Mouse (Mus musculus): ENCODE results near the gene Kcnh1. TPM values are rescaled to one million over a fixed set of nuclear protein-coding genes. Genes with fewer than 3 reads are reported as not detected.

The Kcnh1 gene
- polyA plus RNA-seq, 1 experiment from 2014 or later: 0.50 TPM

DNA sequence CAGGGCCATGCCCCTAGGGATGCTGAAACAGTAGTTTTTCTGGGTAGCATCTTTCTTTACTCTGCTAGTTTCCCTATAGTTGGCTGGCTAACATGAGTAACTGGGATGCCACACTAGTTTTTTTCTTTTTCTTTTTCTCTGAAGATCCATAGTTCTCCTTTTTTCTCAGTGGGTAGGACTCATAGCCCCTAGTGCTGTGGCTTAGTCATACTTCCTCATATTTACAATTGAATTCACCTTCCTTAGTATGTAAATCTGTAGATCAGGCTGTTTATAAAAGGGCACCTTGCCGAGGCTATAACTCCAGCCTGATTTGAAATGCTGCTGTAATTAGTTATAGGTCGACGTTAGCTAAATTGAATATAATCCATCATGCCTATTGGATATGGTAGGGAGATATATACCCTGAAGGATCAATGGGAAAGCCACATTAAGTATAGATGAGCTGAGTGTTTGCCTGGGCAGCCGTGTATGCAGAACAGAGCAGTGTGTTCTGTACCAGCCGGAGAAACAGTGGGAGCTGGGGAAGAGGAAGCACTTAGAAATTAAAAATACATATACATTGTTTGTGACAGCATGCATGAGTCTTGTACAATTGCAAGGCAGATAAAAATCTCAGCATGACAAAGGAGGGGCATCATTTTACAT, 107.0 kb downstream of the Kcnh1 start:
- Histone ChIP-seq H3K4me1 (replicated peaks) (0 out of 2 replicates have a peak, but pooled peaks cover 4% of the 10 kb centered on the region), H3K27ac (ENCODE audit: poor library complexity, severe bottlenecking) (no peak overlapping the region), H3K27me3 (replicated peaks) (no peaks in the 10 kb centered on the region), H3K4me2 (no peak overlapping the region), H3K4me3 (no peak overlapping the region), H3K9me3 (replicated peaks) (no peaks in the 10 kb centered on the region), H3K36me3 (no peaks in the 10 kb centered on the region), H3K9ac (no peak overlapping the region)
- 75% methylated on average over 5 of the region's 5 CpGs for WGBS
- ATAC-seq (ENCODE audit: insufficient number of reproducible peaks, low FRiP score): no peak

DNA sequence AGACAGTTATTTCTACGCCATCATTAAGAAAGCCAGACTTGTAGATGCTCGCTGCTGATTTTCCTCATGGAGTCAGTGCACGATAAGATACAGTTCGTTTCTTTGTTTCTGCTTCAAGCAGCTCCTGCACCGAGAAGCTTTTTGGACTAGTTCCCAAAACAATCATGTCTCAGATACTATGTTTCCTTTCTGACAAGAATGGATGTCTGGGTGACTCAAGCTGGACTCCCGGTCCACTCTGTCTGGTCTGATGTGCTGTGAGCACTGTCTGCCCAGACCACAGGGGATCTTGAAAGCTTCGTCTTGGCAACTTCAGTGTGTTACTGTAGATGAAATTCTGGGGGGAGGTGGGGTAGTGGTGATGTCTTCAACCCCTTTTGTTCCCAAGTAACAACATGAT, 109.8 kb downstream of the Kcnh1 start:
- Histone ChIP-seq H3K27ac (ENCODE audit: poor library complexity, severe bottlenecking) (no peak overlapping the region), H3K27me3 (replicated peaks) (no peaks in the 10 kb centered on the region), H3K9ac (no peak overlapping the region), H3K4me3 (no peak overlapping the region), H3K36me3 (no peaks in the 10 kb centered on the region), H3K4me2 (no peak overlapping the region), H3K4me1 (replicated peaks) (0 out of 2 replicates have a peak, but pooled peaks cover 4% of the 10 kb centered on the region), H3K9me3 (replicated peaks) (no peaks in the 10 kb centered on the region)
- 51% methylated on average over 7 of the region's 7 CpGs for WGBS
- no peak for ATAC-seq (ENCODE audit: insufficient number of reproducible peaks, low FRiP score)

DNA sequence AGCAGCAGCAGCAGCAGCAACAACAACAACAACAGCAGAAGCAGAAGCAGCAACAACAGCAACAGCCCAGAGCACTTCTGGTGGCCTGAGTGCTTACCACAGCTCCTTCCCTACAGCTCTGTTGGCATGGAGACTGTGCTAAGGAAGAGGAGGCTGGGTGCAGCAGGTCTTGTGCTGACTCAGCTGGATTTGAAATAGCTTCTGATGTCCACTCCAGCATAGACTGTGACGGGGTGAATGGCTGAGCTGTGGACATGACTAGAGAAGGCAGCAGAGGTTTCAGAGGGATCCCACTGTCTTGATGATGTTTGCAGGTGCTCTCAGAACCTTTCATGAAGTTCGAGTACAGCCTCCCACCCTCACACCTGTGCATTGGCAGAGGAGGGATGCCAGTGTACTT, 113.0 kb downstream of the Kcnh1 start:
- no peak overlapping the region for H3K27ac ChIP-seq (ENCODE audit: poor library complexity, severe bottlenecking)
- no peaks in the 10 kb centered on the region for H3K27me3 ChIP-seq (replicated peaks)
- H3K9ac ChIP-seq: no peak overlapping the region
- no peak overlapping the region for H3K4me3 ChIP-seq
- no peaks in the 10 kb centered on the region for H3K9me3 ChIP-seq (replicated peaks)
- WGBS: 65% methylated on average over 2 of the region's 2 CpGs
- no peak overlapping the region for H3K4me2 ChIP-seq
- H3K4me1 ChIP-seq (replicated peaks): 0 out of 2 replicates have a peak, but pooled peaks cover 4% of the 10 kb centered on the region
- no peaks in the 10 kb centered on the region for H3K36me3 ChIP-seq
- ATAC-seq (ENCODE audit: insufficient number of reproducible peaks, low FRiP score): no peak

DNA sequence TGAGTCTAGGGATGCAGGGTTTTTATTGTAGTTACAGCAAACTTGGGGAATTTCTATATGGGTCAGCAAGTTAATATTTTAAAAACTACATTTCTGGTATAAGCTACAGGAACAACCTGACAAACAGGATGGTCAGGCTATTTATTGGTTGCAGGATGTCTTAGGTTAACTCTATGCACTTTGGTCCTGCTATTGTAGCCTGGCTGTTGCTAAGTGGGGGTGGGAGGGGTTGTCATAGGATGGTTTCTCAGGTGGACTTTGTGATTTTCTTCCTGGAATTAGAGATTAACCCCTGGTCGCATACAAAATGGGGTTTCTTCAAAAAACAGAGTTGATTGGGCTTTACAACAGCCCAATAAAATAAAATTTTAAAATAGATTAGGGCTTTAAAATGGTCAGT, 114.6 kb downstream of the Kcnh1 start:
- Histone ChIP-seq H3K4me2 (no peak overlapping the region), H3K9ac (no peak overlapping the region), H3K4me1 (replicated peaks) (no peaks in the 10 kb centered on the region), H3K27ac (ENCODE audit: poor library complexity, severe bottlenecking) (no peak overlapping the region), H3K4me3 (no peak overlapping the region), H3K36me3 (no peaks in the 10 kb centered on the region), H3K9me3 (replicated peaks) (peaks cover 4% of the 10 kb centered on the region; the same call in 1 of the 2 replicates), H3K27me3 (replicated peaks) (no peaks in the 10 kb centered on the region)
- no peak for ATAC-seq (ENCODE audit: insufficient number of reproducible peaks, low FRiP score)
- WGBS: 82% methylated on average over 1 of the region's 1 CpGs

DNA sequence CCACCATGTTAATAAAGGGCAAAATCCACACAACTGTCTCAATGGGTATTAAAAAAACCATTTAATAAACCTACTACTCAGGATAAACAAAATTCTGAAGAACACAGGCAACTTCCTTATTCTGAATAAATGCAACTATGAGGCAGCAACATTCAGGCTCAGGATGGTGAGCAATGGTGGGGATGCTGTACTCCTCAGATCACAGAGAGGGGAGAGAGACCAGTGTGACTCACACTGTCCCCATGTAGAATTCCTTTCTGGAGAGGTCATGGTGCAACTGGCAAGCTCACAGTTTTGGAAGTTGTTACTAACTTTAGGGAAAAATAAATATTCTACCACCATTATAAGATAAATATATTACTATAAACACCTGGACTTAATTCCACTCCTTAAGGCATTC, 116.5 kb downstream of the Kcnh1 start:
- Histone ChIP-seq H3K4me1 (replicated peaks) (peaks cover 3% of the 10 kb centered on the region; the same call in 1 of the 2 replicates), H3K9me3 (replicated peaks) (peaks cover 4% of the 10 kb centered on the region; the same call in 1 of the 2 replicates), H3K9ac (no peak overlapping the region), H3K4me3 (no peak overlapping the region), H3K4me2 (no peak overlapping the region), H3K27me3 (replicated peaks) (no peaks in the 10 kb centered on the region), H3K27ac (ENCODE audit: poor library complexity, severe bottlenecking) (no peak overlapping the region), H3K36me3 (no peaks in the 10 kb centered on the region)
- no peak for ATAC-seq (ENCODE audit: insufficient number of reproducible peaks, low FRiP score)

DNA sequence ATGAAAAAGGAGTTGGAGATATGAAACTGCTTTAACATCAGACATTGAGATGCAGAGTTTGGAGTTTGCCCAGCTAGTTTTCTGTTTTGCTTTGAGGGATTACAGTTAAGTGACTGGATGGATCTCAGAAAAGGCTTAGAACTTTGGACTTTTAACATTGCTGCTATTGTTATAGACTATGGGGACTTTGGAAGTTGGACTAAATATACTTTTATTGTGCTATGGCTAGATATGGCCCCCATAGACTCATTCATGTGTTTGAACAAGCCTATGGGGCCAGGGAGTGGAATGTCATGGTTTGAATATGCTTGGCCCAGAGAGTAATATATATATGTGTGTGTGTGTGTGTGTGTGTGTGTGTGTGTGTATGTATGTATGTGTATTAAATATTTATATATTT, 120.7 kb downstream of the Kcnh1 start:
- ATAC-seq (ENCODE audit: insufficient number of reproducible peaks, low FRiP score): no peak
- H3K9ac ChIP-seq: no peak overlapping the region
- no peak overlapping the region for H3K4me2 ChIP-seq
- H3K27ac ChIP-seq (ENCODE audit: poor library complexity, severe bottlenecking): no peak overlapping the region
- peaks cover 17% of the 10 kb centered on the region for H3K4me1 ChIP-seq (replicated peaks)
- H3K27me3 ChIP-seq (replicated peaks): no peaks in the 10 kb centered on the region
- no peaks in the 10 kb centered on the region for H3K36me3 ChIP-seq
- no peak overlapping the region for H3K4me3 ChIP-seq
- H3K9me3 ChIP-seq (replicated peaks): peaks cover 4% of the 10 kb centered on the region; the same call in 1 of the 2 replicates

DNA sequence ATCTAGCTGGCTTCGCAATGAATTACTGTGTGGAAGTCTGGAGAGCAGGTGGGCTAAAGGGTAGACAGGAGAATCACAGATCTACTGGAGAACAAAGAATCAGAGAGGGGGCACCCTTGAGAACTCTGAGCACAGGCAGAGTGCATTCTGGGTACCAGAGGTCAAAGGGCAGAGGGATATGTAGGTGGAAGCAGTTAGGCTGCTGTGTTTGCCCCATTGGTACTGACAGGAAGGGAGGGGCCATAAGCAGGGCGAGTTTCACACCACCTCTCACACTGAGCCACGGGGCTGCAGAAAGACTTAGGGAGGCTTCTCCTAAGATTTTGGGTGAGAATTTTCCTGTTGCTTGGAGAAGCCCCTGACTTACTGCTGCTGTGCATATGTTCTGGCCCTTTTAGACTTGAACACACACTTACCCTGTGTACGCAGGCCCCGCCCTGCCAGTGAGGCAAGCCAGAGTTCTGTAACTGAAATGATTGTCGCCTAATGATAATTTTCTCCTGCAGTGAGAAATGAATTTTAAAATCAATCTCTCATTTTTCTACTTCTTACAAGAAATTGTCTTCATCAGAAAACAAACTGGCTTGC, 121.4 kb downstream of the Kcnh1 start:
- H3K27ac ChIP-seq (ENCODE audit: poor library complexity, severe bottlenecking): no peak overlapping the region
- H3K9ac ChIP-seq: no peak overlapping the region
- no peak overlapping the region for H3K4me2 ChIP-seq
- no peak for ATAC-seq (ENCODE audit: insufficient number of reproducible peaks, low FRiP score)
- peaks cover 17% of the 10 kb centered on the region for H3K4me1 ChIP-seq (replicated peaks)
- 69% methylated on average over 6 of the region's 6 CpGs for WGBS
- H3K4me3 ChIP-seq: no peak overlapping the region
- H3K9me3 ChIP-seq (replicated peaks): peaks cover 4% of the 10 kb centered on the region; the same call in 1 of the 2 replicates
- no peaks in the 10 kb centered on the region for H3K36me3 ChIP-seq
- no peaks in the 10 kb centered on the region for H3K27me3 ChIP-seq (replicated peaks)

DNA sequence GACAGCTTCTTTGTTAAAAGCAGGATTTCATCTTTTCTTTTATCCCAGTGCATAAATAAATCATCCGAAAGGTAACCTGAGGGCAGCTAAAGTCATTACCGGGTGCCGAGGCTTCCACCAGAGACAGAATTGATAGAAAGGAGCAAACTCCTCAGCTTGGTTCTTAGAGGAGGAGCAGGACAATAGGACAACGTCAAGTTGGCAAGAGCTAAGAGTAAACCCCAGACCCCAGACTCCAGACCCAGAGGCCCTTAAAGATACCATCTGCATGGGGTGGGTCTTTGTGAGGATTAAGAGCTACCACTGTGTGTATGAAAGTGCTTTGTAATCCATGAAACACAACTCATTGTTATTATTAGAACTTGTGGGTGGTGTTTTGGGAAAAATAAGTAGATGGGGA, 121.9 kb downstream of the Kcnh1 start:
- H3K27me3 ChIP-seq (replicated peaks): no peaks in the 10 kb centered on the region
- H3K4me3 ChIP-seq: no peak overlapping the region
- WGBS: 64% methylated on average over 4 of the region's 4 CpGs
- H3K9me3 ChIP-seq (replicated peaks): peaks cover 4% of the 10 kb centered on the region; the same call in 1 of the 2 replicates
- ATAC-seq (ENCODE audit: insufficient number of reproducible peaks, low FRiP score): no peak
- H3K9ac ChIP-seq: no peak overlapping the region
- no peak overlapping the region for H3K4me2 ChIP-seq
- H3K27ac ChIP-seq (ENCODE audit: poor library complexity, severe bottlenecking): no peak overlapping the region
- peaks cover 17% of the 10 kb centered on the region for H3K4me1 ChIP-seq (replicated peaks)
- H3K36me3 ChIP-seq: no peaks in the 10 kb centered on the region

DNA sequence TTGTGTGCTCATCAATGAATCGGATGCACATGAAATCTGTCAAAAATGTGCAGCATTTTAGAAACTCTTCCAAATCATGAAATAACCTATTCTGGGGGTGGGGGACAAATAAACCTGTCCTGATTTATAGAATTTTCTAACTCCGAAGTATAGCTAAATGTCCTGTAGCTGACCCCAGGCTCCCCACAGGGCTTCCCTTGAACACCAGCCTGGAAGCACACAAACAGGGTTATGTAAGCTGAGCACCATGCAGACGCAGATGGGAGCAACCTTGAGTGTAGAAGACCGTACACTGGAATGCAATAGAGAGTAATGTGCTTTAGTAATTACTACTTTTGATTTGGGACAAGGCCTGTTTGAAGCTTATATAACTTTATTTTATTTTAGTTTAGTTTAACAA, 122.4 kb downstream of the Kcnh1 start:
- Histone ChIP-seq H3K4me2 (no peak overlapping the region), H3K9me3 (replicated peaks) (peaks cover 4% of the 10 kb centered on the region; the same call in 1 of the 2 replicates), H3K4me1 (replicated peaks) (peaks cover 17% of the 10 kb centered on the region), H3K36me3 (no peaks in the 10 kb centered on the region), H3K27me3 (replicated peaks) (no peaks in the 10 kb centered on the region), H3K27ac (ENCODE audit: poor library complexity, severe bottlenecking) (no peak overlapping the region), H3K4me3 (no peak overlapping the region), H3K9ac (no peak overlapping the region)
- no peak for ATAC-seq (ENCODE audit: insufficient number of reproducible peaks, low FRiP score)
- WGBS: 82% methylated on average over 4 of the region's 4 CpGs

DNA sequence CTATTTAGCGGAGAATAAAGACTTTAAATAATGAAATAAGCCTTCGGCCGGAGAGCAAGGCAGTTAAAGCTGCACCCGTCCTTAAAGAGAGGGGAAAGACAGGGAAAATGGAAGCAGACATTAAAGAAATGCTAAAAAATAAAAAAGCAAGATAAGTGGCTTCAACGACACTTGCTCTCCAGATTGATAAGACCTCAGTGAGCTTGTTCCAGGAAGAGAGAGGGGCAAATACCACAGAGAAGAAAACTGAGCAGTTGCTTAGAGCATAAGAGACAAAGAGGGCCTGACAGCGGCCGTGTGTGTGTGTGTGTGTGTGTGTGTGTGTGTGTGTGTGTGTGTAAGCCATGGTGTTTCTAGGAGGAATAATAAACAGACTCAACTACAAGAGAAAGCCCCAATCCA, 123.0 kb downstream of the Kcnh1 start:
- WGBS: 52% methylated on average over 7 of the region's 7 CpGs
- H3K36me3 ChIP-seq: no peaks in the 10 kb centered on the region
- H3K27ac ChIP-seq (ENCODE audit: poor library complexity, severe bottlenecking): no peak overlapping the region
- no peak overlapping the region for H3K9ac ChIP-seq
- H3K4me3 ChIP-seq: no peak overlapping the region
- no peak for ATAC-seq (ENCODE audit: insufficient number of reproducible peaks, low FRiP score)
- H3K4me1 ChIP-seq (replicated peaks): peaks cover 17% of the 10 kb centered on the region
- H3K27me3 ChIP-seq (replicated peaks): no peaks in the 10 kb centered on the region
- H3K9me3 ChIP-seq (replicated peaks): peaks cover 4% of the 10 kb centered on the region; the same call in 1 of the 2 replicates
- no peak overlapping the region for H3K4me2 ChIP-seq

DNA sequence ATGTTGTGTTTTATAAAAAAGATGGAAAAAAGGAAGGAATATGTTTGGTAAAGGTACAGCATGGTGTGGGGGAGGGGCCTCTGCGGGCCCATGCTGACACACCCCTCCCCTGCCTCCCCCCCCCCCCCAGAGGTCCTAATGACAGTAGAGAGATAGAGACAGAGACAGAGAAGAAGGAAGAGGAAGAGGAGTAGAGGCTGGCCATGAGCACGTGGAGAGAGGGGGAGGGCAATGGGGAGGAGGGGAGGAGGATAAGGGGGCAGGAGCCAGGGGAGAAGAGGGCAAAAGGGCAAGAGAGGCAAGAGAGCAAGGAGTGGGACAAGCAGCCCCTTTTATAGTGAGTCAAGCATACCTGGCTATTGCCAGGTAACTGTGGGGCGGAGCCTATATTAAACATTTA, 123.5 kb downstream of the Kcnh1 start:
- Histone ChIP-seq H3K9ac (no peak overlapping the region), H3K4me3 (no peak overlapping the region), H3K36me3 (no peaks in the 10 kb centered on the region), H3K4me1 (replicated peaks) (peaks cover 17% of the 10 kb centered on the region), H3K27ac (ENCODE audit: poor library complexity, severe bottlenecking) (no peak overlapping the region), H3K27me3 (replicated peaks) (no peaks in the 10 kb centered on the region), H3K4me2 (no peak overlapping the region), H3K9me3 (replicated peaks) (peaks cover 4% of the 10 kb centered on the region; the same call in 1 of the 2 replicates)
- WGBS: 41% methylated on average over 3 of the region's 3 CpGs
- ATAC-seq (ENCODE audit: insufficient number of reproducible peaks, low FRiP score): no peak
